Mouse (Mus musculus): ENCODE measurements around the gene Gga2. TPM values are rescaled to one million over a fixed set of nuclear protein-coding genes. Genes with fewer than 3 reads are reported as not detected.

Gga2 gene
- polyA plus RNA-seq, 1 experiment from 2014 or later = 76.8 TPM

DNA sequence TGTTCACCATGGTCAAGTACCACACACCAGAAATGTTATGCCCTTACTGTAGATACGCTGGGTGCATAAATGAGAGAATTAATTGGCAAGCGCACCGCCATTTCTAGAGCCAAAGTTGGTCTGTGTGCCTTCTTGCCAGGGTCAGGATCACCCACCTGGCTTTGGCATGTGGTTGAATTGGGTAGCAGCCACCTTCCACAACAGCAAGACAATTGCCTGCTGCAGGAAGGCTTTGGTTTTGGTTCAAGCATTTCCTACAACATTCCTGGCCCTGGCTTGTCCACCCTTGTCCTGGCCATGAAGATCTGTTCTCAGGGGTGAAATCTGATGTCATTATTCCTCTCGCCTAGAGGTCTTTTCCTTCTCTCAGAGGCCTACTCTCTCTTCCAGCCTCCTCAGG lies 8.7 kb downstream of the Gga2 start:
- Histone ChIP-seq H3K4me3 (ENCODE audit: low read depth, low read length) (no peak overlapping the region), H3K4me1 (ENCODE audit: insufficient read depth) (peaks cover 9% of the 10 kb centered on the region; the same call in 1 of the 2 replicates), H3K9me3 (ENCODE audit: low read depth, low read length) (no peaks in the 10 kb centered on the region), H3K27ac (ENCODE audit: low read depth) (no peak overlapping the region), H3K9ac (no peak overlapping the region), H3K27me3 (ENCODE audit: insufficient read depth, low read length) (no peaks in the 10 kb centered on the region), H3K4me2 (no peak overlapping the region), H3K36me3 (ENCODE audit: insufficient read depth) (peaks cover 46% of the 10 kb centered on the region)
- no peak for TF ChIP-seq CTCF (IDR thresholded peaks at IDR 0.05; ENCODE audit: low read depth)
- DNase-seq (no peak), ATAC-seq (ENCODE audit: insufficient read depth) (no peak)
- WGBS = 95% methylated on average over 4 of the region's 4 CpGs

GRCm38 (mm10) chr7:122000396-122000795 lies 20.6 kb downstream of the Gga2 start:
- WGBS = 72% methylated on average over 8 of the region's 8 CpGs
- Histone ChIP-seq H3K36me3 (ENCODE audit: insufficient read depth) (peaks cover 90% of the 10 kb centered on the region), H3K4me3 (ENCODE audit: low read depth, low read length) (no peak overlapping the region), H3K9me3 (ENCODE audit: low read depth, low read length) (no peaks in the 10 kb centered on the region), H3K4me1 (ENCODE audit: insufficient read depth) (no peaks in the 10 kb centered on the region), H3K9ac (no peak overlapping the region), H3K27me3 (ENCODE audit: insufficient read depth, low read length) (no peaks in the 10 kb centered on the region), H3K27ac (ENCODE audit: low read depth) (no peak overlapping the region), H3K4me2 (no peak overlapping the region)
- TF ChIP-seq CTCF (IDR thresholded peaks at IDR 0.05; ENCODE audit: low read depth) = no peak
- DNase-seq = no peak
- no peak for ATAC-seq (ENCODE audit: insufficient read depth)

DNA sequence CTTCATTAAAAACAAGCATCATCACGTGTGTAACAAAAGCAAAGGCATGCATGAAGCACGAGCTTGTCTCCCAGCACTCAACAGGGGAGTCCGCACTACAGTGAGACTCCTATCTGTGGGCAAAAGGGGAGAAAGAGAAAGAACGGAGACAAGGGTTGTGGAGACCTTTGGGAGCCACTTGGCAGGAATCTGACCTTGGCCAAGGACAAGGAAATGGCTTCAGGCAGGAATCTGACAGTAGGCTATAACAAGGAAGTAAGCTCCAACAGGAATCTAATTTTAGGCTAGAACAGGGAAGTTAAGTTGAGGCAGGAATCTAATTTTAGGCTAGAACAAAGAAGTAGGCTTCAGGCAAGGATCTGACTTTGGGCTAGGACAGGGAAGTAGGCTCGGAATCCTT lies 25.1 kb downstream of the Gga2 start:
- Histone ChIP-seq H3K4me3 (ENCODE audit: low read depth, low read length) (no peak overlapping the region), H3K9me3 (ENCODE audit: low read depth, low read length) (no peaks in the 10 kb centered on the region), H3K9ac (no peak overlapping the region), H3K27ac (ENCODE audit: low read depth) (no peak overlapping the region), H3K4me2 (no peak overlapping the region), H3K36me3 (ENCODE audit: insufficient read depth) (peaks cover 87% of the 10 kb centered on the region), H3K4me1 (ENCODE audit: insufficient read depth) (no peaks in the 10 kb centered on the region), H3K27me3 (ENCODE audit: insufficient read depth, low read length) (no peaks in the 10 kb centered on the region)
- ATAC-seq (ENCODE audit: insufficient read depth) = no peak
- no peak for TF ChIP-seq CTCF (IDR thresholded peaks at IDR 0.05; ENCODE audit: low read depth)
- WGBS = 89% methylated on average over 5 of the region's 5 CpGs
- DNase-seq = no peak

GRCm38 (mm10) chr7:121981307-121981871 lies 39.6 kb downstream of the Gga2 start, which contains the start of gene Cog7:
Gene Cog7, minus strand, starts transcription at chr7:121981711.
- 1% methylated on average over 55 of the region's 55 CpGs for WGBS
- Histone ChIP-seq H3K4me2 (peak within 1 kb of the TSS; percentile 72), H3K27me3 (ENCODE audit: insufficient read depth, low read length) (no peaks in the 10 kb centered on the region), H3K27ac (ENCODE audit: low read depth) (no peak within 1 kb of the TSS), H3K9ac (peak within 1 kb of the TSS; percentile 78), H3K4me1 (ENCODE audit: insufficient read depth) (no peaks in the 10 kb centered on the region), H3K36me3 (ENCODE audit: insufficient read depth) (no peaks in the 10 kb centered on the region), H3K9me3 (ENCODE audit: low read depth, low read length) (no peaks in the 10 kb centered on the region), H3K4me3 (ENCODE audit: low read depth, low read length) (peak within 1 kb of the TSS; percentile 80)
- DNase-seq = peak; percentile 97
- peak; percentile 88 for ATAC-seq (ENCODE audit: insufficient read depth)
- TF ChIP-seq CTCF (IDR thresholded peaks at IDR 0.05; ENCODE audit: low read depth) = no peak

DNA sequence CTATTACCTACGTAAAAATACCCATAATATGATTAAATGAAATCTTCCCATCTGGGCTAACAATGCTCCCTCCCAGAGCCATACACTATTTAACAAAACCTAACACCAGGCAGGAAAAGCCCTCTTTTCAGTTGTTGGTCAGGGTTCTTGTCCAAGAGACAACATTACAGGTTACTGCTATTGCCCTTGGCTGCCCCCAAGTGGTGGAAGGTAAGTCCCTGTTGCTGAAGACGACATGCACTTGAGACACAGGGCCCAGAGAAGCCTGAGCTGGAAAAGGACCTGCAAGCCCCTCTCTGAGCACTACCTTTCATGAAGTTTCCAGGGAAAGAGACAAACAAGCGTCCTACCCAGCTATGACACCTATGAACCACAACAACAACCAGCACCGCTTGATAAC lies 46.0 kb downstream of the Gga2 start:
- Histone ChIP-seq H3K36me3 (ENCODE audit: insufficient read depth) (peaks cover 34% of the 10 kb centered on the region), H3K4me2 (no peak overlapping the region), H3K4me3 (ENCODE audit: low read depth, low read length) (no peak overlapping the region), H3K4me1 (ENCODE audit: insufficient read depth) (no peaks in the 10 kb centered on the region), H3K27me3 (ENCODE audit: insufficient read depth, low read length) (no peaks in the 10 kb centered on the region), H3K27ac (ENCODE audit: low read depth) (no peak overlapping the region), H3K9ac (no peak overlapping the region), H3K9me3 (ENCODE audit: low read depth, low read length) (no peaks in the 10 kb centered on the region)
- WGBS = 52% methylated on average over 4 of the region's 4 CpGs
- TF ChIP-seq CTCF (IDR thresholded peaks at IDR 0.05; ENCODE audit: low read depth) = peak; percentile 81
- ATAC-seq (ENCODE audit: insufficient read depth) (no peak), DNase-seq (peak; percentile 81)

GRCm38 (mm10) chr7:121971698-121972097 lies 49.3 kb downstream of the Gga2 start:
- Histone ChIP-seq H3K27ac (ENCODE audit: low read depth) (no peak overlapping the region), H3K9ac (no peak overlapping the region), H3K4me2 (no peak overlapping the region), H3K4me3 (ENCODE audit: low read depth, low read length) (no peak overlapping the region), H3K4me1 (ENCODE audit: insufficient read depth) (no peaks in the 10 kb centered on the region), H3K36me3 (ENCODE audit: insufficient read depth) (peaks cover 42% of the 10 kb centered on the region), H3K9me3 (ENCODE audit: low read depth, low read length) (no peaks in the 10 kb centered on the region), H3K27me3 (ENCODE audit: insufficient read depth, low read length) (no peaks in the 10 kb centered on the region)
- ATAC-seq (ENCODE audit: insufficient read depth) (no peak), DNase-seq (no peak)
- TF ChIP-seq CTCF (IDR thresholded peaks at IDR 0.05; ENCODE audit: low read depth) = no peak
- WGBS = 82% methylated on average over 3 of the region's 3 CpGs

- Histone ChIP-seq H3K4me2 (no peak overlapping the region), H3K9ac (no peak overlapping the region), H3K4me3 (ENCODE audit: low read depth, low read length) (no peak overlapping the region), H3K36me3 (ENCODE audit: insufficient read depth) (peaks cover 35% of the 10 kb centered on the region; the same call in 1 of the 2 replicates), H3K4me1 (ENCODE audit: insufficient read depth) (no peaks in the 10 kb centered on the region), H3K27ac (ENCODE audit: low read depth) (no peak overlapping the region), H3K9me3 (ENCODE audit: low read depth, low read length) (no peaks in the 10 kb centered on the region), H3K27me3 (ENCODE audit: insufficient read depth, low read length) (no peaks in the 10 kb centered on the region)
- TF ChIP-seq CTCF (IDR thresholded peaks at IDR 0.05; ENCODE audit: low read depth) = no peak
- WGBS = 75% methylated on average over 9 of the region's 9 CpGs
- no peak for ATAC-seq (ENCODE audit: insufficient read depth)
- no peak for DNase-seq
Measured at GRCm38 (mm10) chr7:121970250-121970649, 50.8 kb downstream of the Gga2 start.
